Mouse (Mus musculus): ENCODE data around the gene Gje1. TPM values are rescaled to one million over a fixed set of nuclear protein-coding genes. Genes with fewer than 3 reads are reported as not detected.

The Gje1 gene
- not detected in 2 replicates for polyA plus RNA-seq (2015; fragmentation: Nextera tagmentation; extraction: Ambion mirVana)

DNA sequence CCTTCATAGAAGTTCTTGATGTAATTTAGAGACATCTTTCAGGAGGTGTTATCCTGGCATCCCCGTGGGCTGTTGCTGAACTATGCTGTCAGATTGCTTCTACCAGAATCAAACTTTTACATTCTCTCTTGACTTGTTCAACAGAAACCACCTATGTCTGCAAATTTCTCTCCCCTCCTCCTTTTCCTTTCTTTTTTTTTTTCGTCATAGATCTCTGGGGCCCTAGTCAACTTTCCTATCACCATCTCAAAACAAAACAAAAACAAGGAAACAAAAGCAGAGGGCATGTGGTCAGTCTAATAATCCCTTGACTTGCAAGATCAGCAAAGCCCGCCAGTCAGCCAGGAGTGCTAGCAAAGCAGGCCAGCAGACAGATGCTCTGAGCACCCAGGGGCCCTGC is at the start of gene Gje1:
Gene Gje1 (minus strand): TSS at position 101 of the 400 bp plus-strand sequence.
- no peak for ATAC-seq
- Histone ChIP-seq H3K36me3 (ENCODE audit: control insufficient read depth, insufficient read depth) (no peaks in the 10 kb centered on the region), H3K9me3 (ENCODE audit: control insufficient read depth, low read length) (no peaks in the 10 kb centered on the region), H3K4me2 (ENCODE audit: low read length) (no peak within 1 kb of the TSS), H3K4me3 (replicated peaks; ENCODE audit: low read length) (no peak within 1 kb of the TSS), H3K27me3 (replicated peaks; ENCODE audit: control insufficient read depth, insufficient read depth, low read length) (no peaks in the 10 kb centered on the region), H3K4me1 (replicated peaks; ENCODE audit: control insufficient read depth, insufficient read depth, low read length) (no peaks in the 10 kb centered on the region), H3K27ac (ENCODE audit: low read length) (no peak within 1 kb of the TSS), H3K9ac (replicated peaks; ENCODE audit: low read depth, low read length) (no peak within 1 kb of the TSS)
- 49% methylated on average over 3 of the region's 3 CpGs for WGBS

DNA sequence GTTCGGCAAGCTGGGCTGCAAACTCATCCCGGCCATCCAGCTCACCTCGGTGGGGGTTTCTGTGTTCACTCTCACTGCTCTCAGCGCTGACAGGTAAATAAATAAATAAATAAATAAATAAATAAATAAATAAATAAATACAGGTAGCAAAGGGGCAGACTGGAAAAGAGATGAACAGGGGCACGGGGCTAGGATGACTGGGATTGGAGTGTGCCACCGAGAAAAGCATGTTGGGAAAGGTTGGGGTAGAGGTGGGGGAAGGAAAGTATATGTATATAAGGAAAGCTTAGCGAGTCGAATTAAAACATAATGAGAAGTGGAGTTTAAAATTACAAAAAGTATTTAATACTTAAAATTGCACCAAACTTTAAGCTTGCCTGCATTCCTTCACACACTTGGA is 42.6 kb upstream of the Gje1 start:
- H3K9me3 ChIP-seq (ENCODE audit: control insufficient read depth, low read length) = no peaks in the 10 kb centered on the region
- ATAC-seq = peak; percentile 10; the same call in 1 of the 2 replicates
- 18% methylated on average over 8 of the region's 8 CpGs for WGBS

DNA sequence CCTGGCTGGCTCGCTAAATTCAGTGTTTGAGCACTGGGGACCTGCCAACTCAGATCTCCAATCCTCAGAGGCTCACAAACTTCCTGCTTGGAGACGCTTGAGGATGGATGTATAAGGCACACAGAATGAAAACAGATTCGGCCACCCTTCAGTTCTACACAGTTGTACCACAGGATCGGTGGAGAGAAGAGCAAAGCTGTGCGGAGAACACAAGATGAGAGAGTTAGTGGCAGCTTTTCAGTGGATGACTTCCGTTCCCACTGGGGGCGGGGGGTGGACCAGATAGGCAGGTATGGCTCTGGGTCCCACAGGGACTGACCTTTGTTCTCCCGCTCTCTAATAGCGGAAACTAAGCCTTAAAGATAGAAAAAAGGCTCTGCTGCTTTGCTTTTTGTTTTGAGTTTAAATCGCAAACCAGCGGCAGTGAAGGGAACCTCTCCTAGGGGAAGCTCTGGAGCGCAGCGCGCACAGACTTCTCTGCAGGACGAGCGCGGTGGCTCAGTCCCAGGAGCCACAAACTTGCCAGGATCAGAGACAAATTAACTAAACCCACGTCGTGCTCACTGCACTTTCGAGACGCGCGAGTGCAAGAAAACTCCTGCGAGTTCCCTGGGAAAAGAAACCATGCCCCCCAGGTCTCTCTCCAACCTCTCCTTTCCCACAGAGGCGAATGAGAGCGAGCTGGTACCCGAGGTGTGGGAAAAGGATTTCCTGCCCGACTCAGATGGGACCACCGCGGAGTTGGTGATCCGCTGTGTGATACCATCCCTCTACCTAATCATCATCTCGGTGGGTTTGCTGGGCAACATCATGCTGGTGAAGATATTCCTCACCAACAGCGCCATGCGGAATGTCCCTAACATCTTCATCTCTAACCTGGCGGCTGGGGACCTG is 41.9 kb upstream of the Gje1 start:
- peak overlapping the region; percentile 61 for H3K4me2 ChIP-seq (ENCODE audit: low read length)
- H3K27ac ChIP-seq (ENCODE audit: low read length) = no peak overlapping the region
- 0 out of 2 replicates have a peak, but pooled peaks cover 4% of the 10 kb centered on the region for H3K27me3 ChIP-seq (replicated peaks; ENCODE audit: control insufficient read depth, insufficient read depth, low read length)
- WGBS = 1% methylated on average over 35 of the region's 35 CpGs
- H3K36me3 ChIP-seq (ENCODE audit: control insufficient read depth, insufficient read depth) = no peaks in the 10 kb centered on the region
- peak overlapping the region; percentile 44 for H3K4me3 ChIP-seq (replicated peaks; ENCODE audit: low read length)
- H3K4me1 ChIP-seq (replicated peaks; ENCODE audit: control insufficient read depth, insufficient read depth, low read length) = peaks cover 10% of the 10 kb centered on the region
- no peaks in the 10 kb centered on the region for H3K9me3 ChIP-seq (ENCODE audit: control insufficient read depth, low read length)
- peak; percentile 72 for ATAC-seq
- peak overlapping the region; percentile 37 for H3K9ac ChIP-seq (replicated peaks; ENCODE audit: low read depth, low read length)

More for the DNA sequence above, 42.6 kb upstream of the Gje1 start:
- Histone ChIP-seq H3K27me3 (replicated peaks; ENCODE audit: control insufficient read depth, insufficient read depth, low read length) (0 out of 2 replicates have a peak, but pooled peaks cover 4% of the 10 kb centered on the region), H3K36me3 (ENCODE audit: control insufficient read depth, insufficient read depth) (no peaks in the 10 kb centered on the region), H3K4me2 (ENCODE audit: low read length) (peak overlapping the region; percentile 61), H3K27ac (ENCODE audit: low read length) (no peak overlapping the region), H3K4me1 (replicated peaks; ENCODE audit: control insufficient read depth, insufficient read depth, low read length) (peaks cover 10% of the 10 kb centered on the region), H3K9ac (replicated peaks; ENCODE audit: low read depth, low read length) (no peak overlapping the region), H3K4me3 (replicated peaks; ENCODE audit: low read length) (peak overlapping the region; percentile 44)

DNA sequence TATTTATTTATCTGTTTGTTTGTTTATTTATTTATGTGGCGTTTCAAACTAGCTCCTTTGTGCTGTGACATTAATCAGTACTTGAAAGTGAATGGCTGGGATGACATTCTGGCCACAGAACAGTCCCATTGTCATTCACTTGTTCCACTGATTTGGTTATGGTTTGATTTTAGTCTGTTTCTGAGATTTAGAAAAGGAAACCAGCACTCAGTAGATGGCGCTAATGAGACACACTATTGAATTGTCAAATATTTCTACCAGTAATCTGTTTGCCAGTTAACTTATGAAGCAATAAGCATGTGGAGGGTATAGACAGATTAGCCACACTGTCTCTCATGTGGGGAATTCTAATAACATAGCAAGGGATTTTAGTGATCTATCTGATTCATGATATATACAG is 16.3 kb upstream of the Gje1 start:
- no peak overlapping the region for H3K4me2 ChIP-seq (ENCODE audit: low read length)
- no peaks in the 10 kb centered on the region for H3K27me3 ChIP-seq (replicated peaks; ENCODE audit: control insufficient read depth, insufficient read depth, low read length)
- no peaks in the 10 kb centered on the region for H3K4me1 ChIP-seq (replicated peaks; ENCODE audit: control insufficient read depth, insufficient read depth, low read length)
- no peaks in the 10 kb centered on the region for H3K9me3 ChIP-seq (ENCODE audit: control insufficient read depth, low read length)
- no peaks in the 10 kb centered on the region for H3K36me3 ChIP-seq (ENCODE audit: control insufficient read depth, insufficient read depth)
- no peak overlapping the region for H3K4me3 ChIP-seq (replicated peaks; ENCODE audit: low read length)
- H3K27ac ChIP-seq (ENCODE audit: low read length) = no peak overlapping the region
- 8% methylated on average over 2 of the region's 2 CpGs for WGBS
- no peak overlapping the region for H3K9ac ChIP-seq (replicated peaks; ENCODE audit: low read depth, low read length)
- ATAC-seq = peak; percentile 67

DNA sequence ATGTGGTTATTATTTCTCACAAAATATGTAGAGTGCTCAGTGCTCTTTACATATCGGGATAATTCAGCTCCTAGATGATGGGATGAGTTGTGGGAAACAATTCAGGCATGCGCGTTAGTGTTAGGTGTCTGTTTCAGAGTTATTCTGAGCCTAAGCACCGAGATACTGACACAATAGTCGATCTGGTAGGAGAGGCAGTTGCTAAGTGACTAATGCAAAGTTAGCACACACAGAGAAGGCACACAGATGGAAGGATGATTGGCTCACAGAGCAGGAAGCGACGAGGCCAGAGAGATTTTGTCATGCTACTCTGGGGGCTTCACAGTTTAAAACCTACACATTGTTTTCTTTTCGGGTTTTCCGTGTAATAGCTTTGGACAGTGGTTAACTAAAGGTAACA is 7.7 kb upstream of the Gje1 start:
- no peak overlapping the region for H3K4me3 ChIP-seq (replicated peaks; ENCODE audit: low read length)

DNA sequence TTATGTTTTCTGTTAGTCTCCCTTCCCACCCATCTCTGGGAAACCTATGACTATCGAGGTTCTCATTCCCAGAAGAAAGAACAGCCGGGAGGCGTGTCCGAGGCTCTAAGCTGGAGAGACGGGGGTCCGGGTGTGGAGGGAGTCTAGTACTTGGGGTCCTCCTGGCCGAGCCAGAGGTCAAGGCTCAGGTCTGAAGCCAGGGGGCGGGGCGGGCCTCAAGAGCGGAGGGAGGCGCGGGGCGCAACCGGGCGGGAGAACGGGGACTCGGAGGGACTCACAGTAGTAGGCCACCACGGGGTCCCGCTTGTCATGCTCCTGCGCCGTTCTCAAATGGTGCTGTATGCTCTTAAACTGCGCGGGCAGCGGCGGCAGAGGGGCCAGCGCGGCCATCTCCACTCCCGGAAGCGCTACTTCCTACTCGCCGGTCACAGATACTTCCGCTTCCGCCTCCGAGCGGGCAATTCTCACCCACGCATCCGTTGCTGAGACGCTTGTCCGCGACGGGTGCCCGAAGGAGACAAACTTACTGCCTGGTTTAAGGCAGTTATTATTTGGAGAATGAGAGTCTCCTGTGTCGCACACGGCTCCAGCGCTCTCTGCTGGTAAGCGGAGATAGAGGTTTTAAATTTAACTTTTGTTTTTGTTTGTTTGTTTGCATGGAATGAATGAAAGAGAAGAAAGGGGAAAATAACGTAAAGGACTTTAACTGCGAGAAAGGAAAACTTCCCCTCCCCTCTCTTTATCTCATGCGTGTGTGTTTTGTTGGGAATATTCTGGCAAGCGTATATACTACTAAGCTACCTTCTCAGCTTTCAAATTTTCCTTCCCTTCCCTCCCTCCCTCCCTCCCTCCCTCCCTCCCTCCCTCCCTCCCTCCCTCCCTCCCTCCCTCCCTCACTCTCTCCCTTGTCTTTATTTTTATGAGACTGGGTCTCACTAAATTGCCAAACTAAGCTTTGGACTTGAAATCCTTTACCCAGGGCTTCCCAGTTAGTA is 12.6 kb downstream of the Gje1 start, which contains the start of the genes Vta1 and Nmbr:
Gene Vta1 (minus strand): TSS at position 489 of the 995 bp plus-strand sequence.
Gene Nmbr (plus strand): TSS at position 520 of the 995 bp plus-strand sequence.
- Histone ChIP-seq H3K4me1 (replicated peaks; ENCODE audit: control insufficient read depth, insufficient read depth, low read length) (peaks cover 17% of the 10 kb centered on the region), H3K4me3 (replicated peaks; ENCODE audit: low read length) (peak within 1 kb of the TSS; percentile 88), H3K27me3 (replicated peaks; ENCODE audit: control insufficient read depth, insufficient read depth, low read length) (no peaks in the 10 kb centered on the region), H3K9me3 (ENCODE audit: control insufficient read depth, low read length) (no peaks in the 10 kb centered on the region), H3K36me3 (ENCODE audit: control insufficient read depth, insufficient read depth) (no peaks in the 10 kb centered on the region), H3K9ac (replicated peaks; ENCODE audit: low read depth, low read length) (peak within 1 kb of the TSS; percentile 83), H3K4me2 (ENCODE audit: low read length) (peak within 1 kb of the TSS; percentile 71), H3K27ac (ENCODE audit: low read length) (peak within 1 kb of the TSS; percentile 66)
- ATAC-seq = peak; percentile 97
- under 1% methylated on average over 50 of the region's 50 CpGs for WGBS

More for the DNA sequence above, 7.7 kb upstream of the Gje1 start:
- Histone ChIP-seq H3K4me2 (ENCODE audit: low read length) (no peak overlapping the region), H3K36me3 (ENCODE audit: control insufficient read depth, insufficient read depth) (no peaks in the 10 kb centered on the region), H3K9me3 (ENCODE audit: control insufficient read depth, low read length) (no peaks in the 10 kb centered on the region), H3K27ac (ENCODE audit: low read length) (no peak overlapping the region), H3K4me1 (replicated peaks; ENCODE audit: control insufficient read depth, insufficient read depth, low read length) (no peaks in the 10 kb centered on the region), H3K27me3 (replicated peaks; ENCODE audit: control insufficient read depth, insufficient read depth, low read length) (no peaks in the 10 kb centered on the region), H3K9ac (replicated peaks; ENCODE audit: low read depth, low read length) (no peak overlapping the region)
- no peak for ATAC-seq
- 70% methylated on average over 9 of the region's 9 CpGs for WGBS

DNA sequence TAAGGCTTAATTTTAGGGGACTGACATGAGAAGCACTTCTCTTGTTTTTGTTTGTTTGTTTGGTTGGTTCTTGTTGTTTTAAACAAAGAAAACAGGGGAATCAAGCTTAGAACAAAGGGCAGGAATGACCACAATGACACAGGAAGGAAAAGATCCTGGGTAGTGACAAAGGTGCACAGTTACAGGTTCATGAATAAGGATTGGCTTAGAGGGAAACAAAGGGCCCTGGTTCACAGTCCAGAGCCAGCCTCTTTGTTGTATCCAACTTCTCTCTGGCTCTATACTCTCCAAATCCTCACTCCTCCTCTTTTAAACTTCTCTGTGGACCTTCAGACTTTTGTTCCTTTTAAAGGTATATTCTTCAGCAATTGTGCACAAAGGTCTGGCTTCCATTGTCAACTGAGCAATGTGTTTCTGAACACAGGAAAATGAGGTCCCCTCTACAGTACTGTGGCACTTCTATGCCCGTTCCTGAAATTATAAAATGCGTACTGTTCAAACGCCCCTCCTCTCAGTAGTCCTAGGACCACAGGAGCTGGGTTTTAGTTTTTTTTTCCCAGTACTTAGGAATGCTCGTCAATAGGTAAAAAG is 14.1 kb downstream of the Gje1 start:
- Histone ChIP-seq H3K4me1 (replicated peaks; ENCODE audit: control insufficient read depth, insufficient read depth, low read length) (peaks cover 17% of the 10 kb centered on the region), H3K9ac (replicated peaks; ENCODE audit: low read depth, low read length) (peak overlapping the region; percentile 1; the same call in 1 of the 2 replicates), H3K9me3 (ENCODE audit: control insufficient read depth, low read length) (no peaks in the 10 kb centered on the region), H3K27me3 (replicated peaks; ENCODE audit: control insufficient read depth, insufficient read depth, low read length) (no peaks in the 10 kb centered on the region), H3K4me3 (replicated peaks; ENCODE audit: low read length) (peak overlapping the region; percentile 15), H3K36me3 (ENCODE audit: control insufficient read depth, insufficient read depth) (no peaks in the 10 kb centered on the region), H3K4me2 (ENCODE audit: low read length) (peak overlapping the region; percentile 71), H3K27ac (ENCODE audit: low read length) (peak overlapping the region; percentile 58; the same call in 1 of the 2 replicates)
- ATAC-seq = no peak
- WGBS = 39% methylated on average over 4 of the region's 4 CpGs

GRCm38 (mm10) chr10:14703239-14703638 is 14.8 kb downstream of the Gje1 start:
- Histone ChIP-seq H3K27ac (ENCODE audit: low read length) (no peak overlapping the region; the same call in 1 of the 2 replicates), H3K4me3 (replicated peaks; ENCODE audit: low read length) (peak overlapping the region; percentile 15; the same call in 1 of the 2 replicates), H3K4me2 (ENCODE audit: low read length) (peak overlapping the region; percentile 71), H3K9ac (replicated peaks; ENCODE audit: low read depth, low read length) (peak overlapping the region; percentile 1; the same call in 1 of the 2 replicates), H3K9me3 (ENCODE audit: control insufficient read depth, low read length) (no peaks in the 10 kb centered on the region), H3K27me3 (replicated peaks; ENCODE audit: control insufficient read depth, insufficient read depth, low read length) (no peaks in the 10 kb centered on the region), H3K4me1 (replicated peaks; ENCODE audit: control insufficient read depth, insufficient read depth, low read length) (peaks cover 17% of the 10 kb centered on the region), H3K36me3 (ENCODE audit: control insufficient read depth, insufficient read depth) (no peaks in the 10 kb centered on the region)
- ATAC-seq = peak; percentile 16
- 19% methylated on average over 1 of the region's 1 CpGs for WGBS

All from forebrain, embryonic 16.5 days (tissue).